Mouse (Mus musculus) spleen, postnatal 10 days (tissue): Measurements from ENCODE around the gene Pnp.
"Not testable (repeated sequence)": the region's sequence is repeated elsewhere in the genome, so short reads cannot be mapped to it uniquely, and the experiment has no call there.

Source experiments
- DNase-seq, 2 experiments: peaks; one replicate each; pipeline ENCODE4 v3.0.0; 2021 to 2022; ENCODE audit warnings: low spot score in 2 of 2

The Pnp gene

GRCm38 (mm10) chr14:50930754-50931492 lies at the start of gene Pnp, which contains the start of gene Pip4p1:
TSS of gene Pnp (plus strand) at chr14:50931082.
TSS of gene Pip4p1 (minus strand) at chr14:50930856.
- DNase-seq: peak; percentile 99 to 100

DNA sequence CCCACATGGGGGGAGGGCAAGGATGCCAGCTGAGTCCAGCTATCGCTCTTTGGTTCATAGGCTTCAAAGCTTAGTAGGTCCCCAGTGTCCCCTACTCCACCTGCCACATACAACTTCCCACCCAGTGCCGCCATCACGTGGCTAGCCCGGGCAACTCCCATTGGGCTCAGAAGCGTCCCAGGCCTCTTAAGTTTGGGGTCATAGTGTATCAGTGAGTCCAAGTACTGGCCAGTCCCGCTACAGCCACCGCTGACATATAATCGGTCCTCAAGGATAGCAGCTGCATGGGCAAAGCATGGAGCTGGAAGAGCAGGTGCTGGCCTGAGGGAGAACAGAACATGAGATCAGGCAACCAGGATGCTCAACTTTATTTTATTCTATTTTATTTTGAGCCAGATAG lies 39.3 kb upstream of the Pnp start:
- DNase-seq: no peak

GRCm38 (mm10) chr14:50892091-50892490 lies 38.8 kb upstream of the Pnp start:
- no peak for DNase-seq

GRCm38 (mm10) chr14:50892541-50893459 lies 38.1 kb upstream of the Pnp start:
- no peak for DNase-seq

- DNase-seq: no peak
Measured at GRCm38 (mm10) chr14:50895407-50895806, 35.5 kb upstream of the Pnp start.

DNA sequence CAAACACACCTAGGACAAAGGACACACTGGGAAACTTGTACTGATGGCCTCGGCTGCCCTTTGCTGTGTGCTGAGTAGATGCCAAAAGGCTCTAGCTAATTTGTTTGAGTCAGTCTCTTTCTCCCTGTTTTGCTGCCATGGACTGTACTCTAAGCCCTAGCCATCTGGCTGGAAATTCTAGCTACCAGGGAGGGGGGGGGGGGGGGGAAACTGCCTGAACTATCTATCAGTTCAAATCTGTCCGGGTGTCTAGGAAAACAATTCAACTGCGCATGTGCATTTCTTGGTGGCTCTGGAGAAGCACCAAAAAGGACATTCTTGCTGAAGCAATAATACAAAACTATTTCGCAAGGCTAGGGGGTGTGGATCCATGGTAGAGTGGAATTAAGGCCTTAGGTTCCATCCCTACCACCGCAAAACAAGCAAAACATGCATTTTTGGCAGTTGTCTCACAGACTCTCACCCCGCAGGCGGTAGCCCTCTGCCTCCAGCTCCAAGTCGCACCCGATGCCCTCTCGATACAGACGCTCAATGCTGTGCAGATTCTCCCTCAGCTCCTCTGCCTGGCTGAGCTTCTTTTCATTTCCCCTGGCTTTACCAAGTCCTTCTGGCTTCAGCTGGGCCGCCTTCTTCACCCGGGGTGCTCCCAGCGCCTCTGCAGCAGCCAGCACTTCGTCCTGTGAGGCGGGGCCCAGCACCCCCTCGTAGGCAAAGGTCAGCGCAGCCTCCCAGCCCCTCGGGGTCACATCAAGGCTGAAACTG lies 34.7 kb upstream of the Pnp start:
- DNase-seq: no peak

GRCm38 (mm10) chr14:50896747-50897373 lies 34.0 kb upstream of the Pnp start:
- DNase-seq: no peak

- DNase-seq: no peak
Measured at GRCm38 (mm10) chr14:50897374-50897765, 33.5 kb upstream of the Pnp start, which contains the start of gene Klhl33. TSS of gene Klhl33 (minus strand) at chr14:50897507.

- not testable (repeated sequence) for DNase-seq
Measured at GRCm38 (mm10) chr14:50897992-50898391, 32.9 kb upstream of the Pnp start.

DNA sequence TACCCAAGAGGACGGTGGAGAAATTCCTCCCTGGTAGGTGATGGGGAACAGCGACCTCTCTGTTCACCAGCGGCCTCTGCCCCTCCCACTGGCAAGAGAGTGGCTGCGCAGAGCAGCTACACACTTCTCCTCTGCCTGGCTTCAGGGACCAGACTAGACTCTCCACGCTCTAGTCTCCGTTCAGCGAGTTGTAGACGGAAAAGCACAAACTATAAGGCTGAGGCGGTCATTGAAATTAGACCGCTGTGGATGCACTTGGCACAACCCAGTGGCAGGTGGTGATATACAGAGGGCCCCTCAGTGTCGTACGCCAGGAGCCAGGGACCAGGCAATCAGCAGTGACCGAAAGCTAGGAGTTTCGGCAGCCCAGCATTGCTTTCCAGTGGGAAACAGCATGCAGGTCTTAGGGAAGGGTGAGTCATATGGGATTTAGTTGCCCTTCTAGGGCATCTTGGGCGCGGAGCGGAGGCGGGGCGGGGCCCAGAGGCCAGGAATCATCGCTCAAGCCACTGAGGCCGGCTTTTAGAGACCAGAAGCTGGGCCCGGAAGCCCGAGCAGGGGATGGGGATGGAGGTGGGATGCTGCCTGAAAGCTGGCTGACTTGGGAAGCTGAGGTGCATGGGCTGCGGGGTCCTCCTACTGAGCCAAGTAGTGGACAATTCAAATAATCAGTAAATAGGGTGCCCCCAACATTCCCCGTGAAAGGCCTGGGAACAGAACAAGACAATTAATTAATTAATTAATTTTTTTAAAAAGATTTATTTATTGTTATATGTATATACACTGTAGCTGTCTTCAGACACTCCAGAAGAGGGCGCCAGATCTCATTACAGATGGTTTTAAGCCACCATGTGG lies 26.7 kb upstream of the Pnp start:
- peak in 1 of 2 experiments; percentile 34 for DNase-seq

GRCm38 (mm10) chr14:50904828-50905129 lies 26.1 kb upstream of the Pnp start:
- DNase-seq: no peak

- not testable (repeated sequence) for DNase-seq
Measured at GRCm38 (mm10) chr14:50905327-50905726, 25.6 kb upstream of the Pnp start.

DNA sequence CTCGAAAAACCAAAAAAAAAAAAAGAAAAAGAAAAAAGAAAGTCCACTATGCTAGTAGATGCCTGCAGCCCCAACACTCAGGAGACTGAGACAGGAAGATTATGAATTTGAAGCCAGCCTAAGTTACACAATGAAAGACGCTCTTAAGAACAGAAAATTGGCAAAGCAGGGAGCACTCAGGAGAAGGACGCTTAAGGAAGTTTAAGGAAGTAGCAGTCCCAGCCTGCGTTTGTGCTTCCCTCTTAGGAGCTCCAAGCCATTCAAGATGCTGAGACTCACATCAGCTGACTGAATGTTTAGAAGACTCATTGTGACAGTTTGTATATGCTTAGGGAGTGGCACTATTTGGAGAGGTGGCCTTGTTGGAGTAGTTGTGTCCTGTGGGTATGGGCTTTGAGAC lies 22.8 kb upstream of the Pnp start:
- DNase-seq: no peak

DNA sequence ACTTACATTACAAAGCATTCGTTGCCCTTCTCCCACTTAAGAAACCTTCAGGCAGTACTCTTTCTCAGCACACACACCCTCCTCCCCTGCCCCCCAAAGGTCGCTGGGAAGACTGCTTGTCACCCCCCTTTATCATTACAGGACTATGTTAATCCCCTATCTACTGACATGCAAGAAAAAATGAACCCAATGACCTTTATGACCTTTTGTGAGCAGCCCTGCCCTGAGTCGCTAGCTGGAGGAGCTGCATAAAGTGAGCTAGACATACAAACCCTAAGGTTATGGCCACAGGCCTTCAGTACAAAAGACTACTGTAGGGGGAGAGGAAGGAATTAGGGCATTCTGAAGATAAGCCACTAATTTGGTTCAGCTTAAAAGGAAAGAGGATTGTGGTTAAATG lies 19.5 kb upstream of the Pnp start:
- DNase-seq: no peak

DNA sequence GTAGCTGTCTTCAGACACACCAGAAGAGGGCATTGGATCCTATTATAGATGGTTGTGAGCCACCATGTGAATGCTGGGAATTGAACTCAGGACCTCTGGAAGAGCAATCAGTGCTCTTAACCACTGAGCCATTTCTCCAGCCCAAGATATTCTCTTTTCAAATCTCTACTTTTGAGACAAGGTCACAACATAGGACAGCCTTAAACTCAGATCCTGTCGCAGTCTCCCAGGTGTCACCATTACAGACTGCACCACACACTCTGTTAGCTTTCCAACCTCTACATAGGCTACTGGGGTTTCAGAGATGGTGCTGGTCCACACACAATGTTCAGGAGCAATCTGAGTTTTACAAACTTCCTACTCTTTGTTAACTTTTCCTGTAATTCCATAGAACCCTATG lies 7.4 kb upstream of the Pnp start:
- DNase-seq: not testable (repeated sequence)

- peak; percentile 96 to 97 for DNase-seq
Measured at GRCm38 (mm10) chr14:50924281-50925064, 6.4 kb upstream of the Pnp start, which contains the start of the genes Osgep and Apex1. TSS of gene Osgep (minus strand) at chr14:50924893. TSS of gene Apex1 (plus strand) at chr14:50924968.

DNA sequence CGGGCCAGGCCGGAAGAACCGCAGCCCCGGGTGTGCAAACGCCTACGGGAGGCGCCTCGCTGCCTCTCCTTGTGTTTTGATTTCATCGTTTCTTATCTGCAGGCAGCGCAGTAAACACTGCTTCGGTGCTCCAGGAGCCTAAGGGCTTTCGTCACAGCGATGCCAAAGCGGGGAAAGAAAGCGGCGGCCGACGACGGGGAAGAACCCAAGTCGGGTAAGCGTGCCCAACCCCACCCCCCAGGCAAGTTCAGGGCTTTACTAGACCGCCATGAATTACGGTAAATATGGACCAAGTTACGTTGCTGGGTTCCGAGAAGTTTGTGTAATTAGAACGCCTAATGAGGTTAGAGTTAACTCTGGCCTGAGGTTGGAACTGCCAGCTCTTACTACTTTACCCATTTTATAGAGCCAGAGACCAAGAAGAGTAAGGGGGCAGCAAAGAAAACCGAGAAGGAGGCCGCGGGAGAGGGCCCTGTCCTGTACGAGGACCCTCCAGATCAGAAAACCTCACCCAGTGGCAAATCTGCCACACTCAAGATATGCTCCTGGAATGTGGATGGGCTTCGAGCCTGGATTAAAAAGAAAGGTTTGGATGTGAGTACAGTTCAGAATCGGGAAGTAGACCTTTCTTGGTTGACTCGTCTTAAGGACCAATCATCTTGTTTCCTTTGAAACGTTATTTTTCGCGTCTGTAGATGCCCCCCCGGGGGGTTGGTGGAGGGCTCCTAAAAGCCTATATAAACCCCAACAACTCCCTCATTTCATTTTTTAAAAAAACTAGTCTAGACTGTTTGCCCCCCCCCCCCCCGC lies 5.6 kb upstream of the Pnp start:
- DNase-seq: no peak

- no peak for DNase-seq
Measured at GRCm38 (mm10) chr14:50927366-50927765, 3.5 kb upstream of the Pnp start.

DNA sequence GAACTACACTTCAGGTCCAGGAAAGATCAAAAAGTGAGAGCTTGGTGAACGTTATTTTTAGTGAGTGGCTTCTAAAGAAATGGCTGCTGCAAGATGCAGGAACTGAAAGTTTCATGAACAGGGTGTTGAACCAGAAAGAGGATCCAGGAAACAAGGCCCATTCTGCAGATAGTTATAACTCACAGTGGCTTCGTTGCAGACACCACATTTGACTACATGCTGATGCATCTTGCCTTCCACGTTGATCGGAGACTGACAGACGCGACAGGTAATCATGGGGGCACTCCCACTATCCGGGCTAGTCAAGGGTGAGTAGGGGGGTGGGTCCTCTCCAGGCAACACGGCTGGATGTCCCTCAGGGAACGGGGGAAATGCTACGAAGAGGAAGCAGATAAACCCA lies 931 bp upstream of the Pnp start:
- no peak for DNase-seq
